Mouse (Mus musculus): Measurements from ENCODE around the gene Lamc2. TPM values are rescaled to one million over a fixed set of nuclear protein-coding genes. Genes with fewer than 3 reads are reported as not detected.
A peak's percentile ranks its signal among the peaks of the same experiment; 100 is the strongest.

Lamc2 gene
- total and polyA plus RNA-seq, 2 experiments, result 0.05 to 0.18 TPM

- H3K27me3 ChIP-seq (ENCODE audit: control insufficient read depth, insufficient read depth, low read length), result no peaks in the 10 kb centered on the region
- H3K4me3 ChIP-seq (ENCODE audit: insufficient read depth, low read depth, low read length), result no peak overlapping the region
- H3K36me3 ChIP-seq (ENCODE audit: control insufficient read depth, insufficient read depth, low read length), result no peaks in the 10 kb centered on the region
- H3K9ac ChIP-seq (ENCODE audit: low read depth, low read length), result no peak overlapping the region
- 18% methylated on average over 9 of the region's 9 CpGs for WGBS
- H3K4me1 ChIP-seq (ENCODE audit: control insufficient read depth, insufficient read depth, low read length), result no peaks in the 10 kb centered on the region
- H3K27ac ChIP-seq (replicated peaks; ENCODE audit: insufficient read depth, low read depth, low read length), result peak overlapping the region; percentile 8; the same call in 1 of the 2 replicates
- DNase-seq (ENCODE audit: extremely low read depth, low read depth, low spot score), result peak; percentile 33
- peak; percentile 54 for TF ChIP-seq CTCF (IDR thresholded peaks at IDR 0.05; ENCODE audit: low read depth, low read length)
- TF ChIP-seq POLR2A (IDR thresholded peaks at IDR 0.05; ENCODE audit: extremely low read depth, insufficient read depth, low read length), result no peak
- no peaks in the 10 kb centered on the region for H3K79me2 ChIP-seq (ENCODE audit: control insufficient read depth, insufficient read depth, low read length)
Measured at GRCm38 (mm10) chr1:153101327-153101880, 84.8 kb downstream of the Lamc2 start.

DNA sequence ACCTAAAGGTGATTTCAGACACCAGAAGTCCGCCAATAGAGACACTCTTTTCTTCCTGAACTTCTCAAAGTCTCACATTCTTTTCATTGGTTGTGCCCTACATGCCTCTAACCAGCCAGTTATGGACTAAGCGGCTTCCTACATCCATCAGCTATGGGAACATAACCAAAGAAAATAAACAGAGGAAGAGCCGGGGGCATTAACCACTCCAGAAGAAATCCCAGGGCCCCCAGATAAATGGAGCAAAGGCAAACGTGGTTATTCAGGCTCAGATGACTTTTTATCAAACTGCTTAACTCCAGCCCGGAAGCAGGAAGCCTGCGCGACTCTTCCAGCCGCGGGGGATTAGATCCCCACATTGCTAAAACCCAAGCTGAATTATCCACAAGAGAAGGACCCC is 85.3 kb downstream of the Lamc2 start:
- H3K27ac ChIP-seq (replicated peaks; ENCODE audit: insufficient read depth, low read depth, low read length), result peak overlapping the region; percentile 8; the same call in 1 of the 2 replicates
- TF ChIP-seq CTCF (IDR thresholded peaks at IDR 0.05; ENCODE audit: low read depth, low read length), result no peak
- TF ChIP-seq POLR2A (IDR thresholded peaks at IDR 0.05; ENCODE audit: extremely low read depth, insufficient read depth, low read length), result no peak
- 29% methylated on average over 9 of the region's 9 CpGs for WGBS

DNA sequence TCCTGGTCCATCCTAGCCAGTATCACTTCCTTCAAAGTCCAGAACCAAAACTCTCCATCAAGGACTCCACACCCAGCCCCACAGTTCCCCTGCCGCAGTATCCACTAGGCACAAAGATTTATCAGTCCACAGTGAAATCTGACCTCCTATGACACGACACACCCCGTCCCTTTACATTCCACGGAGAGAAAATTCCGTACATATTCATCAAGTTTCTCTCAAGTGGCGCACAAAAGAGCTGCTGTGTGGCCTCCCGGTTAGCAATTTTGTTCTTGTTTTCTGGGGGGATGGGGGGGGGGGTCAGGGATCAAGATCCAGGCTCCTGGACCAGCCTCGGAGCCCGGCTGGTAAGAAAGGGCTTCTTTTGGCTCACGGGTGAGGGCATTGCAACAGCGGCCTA is 87.7 kb downstream of the Lamc2 start:
- Histone ChIP-seq H3K79me2 (ENCODE audit: control insufficient read depth, insufficient read depth, low read length) (no peaks in the 10 kb centered on the region), H3K9ac (ENCODE audit: low read depth, low read length) (no peak overlapping the region), H3K4me3 (ENCODE audit: insufficient read depth, low read depth, low read length) (no peak overlapping the region), H3K27ac (replicated peaks; ENCODE audit: insufficient read depth, low read depth, low read length) (no peak overlapping the region), H3K4me1 (ENCODE audit: control insufficient read depth, insufficient read depth, low read length) (no peaks in the 10 kb centered on the region), H3K36me3 (ENCODE audit: control insufficient read depth, insufficient read depth, low read length) (no peaks in the 10 kb centered on the region), H3K27me3 (ENCODE audit: control insufficient read depth, insufficient read depth, low read length) (no peaks in the 10 kb centered on the region)
- 86% methylated on average over 11 of the region's 11 CpGs for WGBS
- no peak for DNase-seq (ENCODE audit: extremely low read depth, low read depth, low spot score)
- TF ChIP-seq CTCF (IDR thresholded peaks at IDR 0.05; ENCODE audit: low read depth, low read length) (no peak), POLR2A (IDR thresholded peaks at IDR 0.05; ENCODE audit: extremely low read depth, insufficient read depth, low read length) (no peak)

More for the DNA sequence above, 85.3 kb downstream of the Lamc2 start:
- Histone ChIP-seq H3K4me1 (ENCODE audit: control insufficient read depth, insufficient read depth, low read length) (no peaks in the 10 kb centered on the region), H3K9ac (ENCODE audit: low read depth, low read length) (no peak overlapping the region), H3K79me2 (ENCODE audit: control insufficient read depth, insufficient read depth, low read length) (no peaks in the 10 kb centered on the region), H3K4me3 (ENCODE audit: insufficient read depth, low read depth, low read length) (no peak overlapping the region), H3K36me3 (ENCODE audit: control insufficient read depth, insufficient read depth, low read length) (no peaks in the 10 kb centered on the region), H3K27me3 (ENCODE audit: control insufficient read depth, insufficient read depth, low read length) (no peaks in the 10 kb centered on the region)
- DNase-seq (ENCODE audit: extremely low read depth, low read depth, low spot score), result peak; percentile 10

- Histone ChIP-seq H3K36me3 (ENCODE audit: control insufficient read depth, insufficient read depth, low read length) (no peaks in the 10 kb centered on the region), H3K4me1 (ENCODE audit: control insufficient read depth, insufficient read depth, low read length) (no peaks in the 10 kb centered on the region), H3K9ac (ENCODE audit: low read depth, low read length) (no peak overlapping the region), H3K4me3 (ENCODE audit: insufficient read depth, low read depth, low read length) (no peak overlapping the region), H3K27ac (replicated peaks; ENCODE audit: insufficient read depth, low read depth, low read length) (no peak overlapping the region), H3K27me3 (ENCODE audit: control insufficient read depth, insufficient read depth, low read length) (no peaks in the 10 kb centered on the region), H3K79me2 (ENCODE audit: control insufficient read depth, insufficient read depth, low read length) (no peaks in the 10 kb centered on the region)
- no peak for DNase-seq (ENCODE audit: extremely low read depth, low read depth, low spot score)
- no peak for TF ChIP-seq CTCF (IDR thresholded peaks at IDR 0.05; ENCODE audit: low read depth, low read length)
- TF ChIP-seq POLR2A (IDR thresholded peaks at IDR 0.05; ENCODE audit: extremely low read depth, insufficient read depth, low read length), result no peak
- 90% methylated on average over 6 of the region's 6 CpGs for WGBS
Measured at GRCm38 (mm10) chr1:153097017-153097675, 89.1 kb downstream of the Lamc2 start.

DNA sequence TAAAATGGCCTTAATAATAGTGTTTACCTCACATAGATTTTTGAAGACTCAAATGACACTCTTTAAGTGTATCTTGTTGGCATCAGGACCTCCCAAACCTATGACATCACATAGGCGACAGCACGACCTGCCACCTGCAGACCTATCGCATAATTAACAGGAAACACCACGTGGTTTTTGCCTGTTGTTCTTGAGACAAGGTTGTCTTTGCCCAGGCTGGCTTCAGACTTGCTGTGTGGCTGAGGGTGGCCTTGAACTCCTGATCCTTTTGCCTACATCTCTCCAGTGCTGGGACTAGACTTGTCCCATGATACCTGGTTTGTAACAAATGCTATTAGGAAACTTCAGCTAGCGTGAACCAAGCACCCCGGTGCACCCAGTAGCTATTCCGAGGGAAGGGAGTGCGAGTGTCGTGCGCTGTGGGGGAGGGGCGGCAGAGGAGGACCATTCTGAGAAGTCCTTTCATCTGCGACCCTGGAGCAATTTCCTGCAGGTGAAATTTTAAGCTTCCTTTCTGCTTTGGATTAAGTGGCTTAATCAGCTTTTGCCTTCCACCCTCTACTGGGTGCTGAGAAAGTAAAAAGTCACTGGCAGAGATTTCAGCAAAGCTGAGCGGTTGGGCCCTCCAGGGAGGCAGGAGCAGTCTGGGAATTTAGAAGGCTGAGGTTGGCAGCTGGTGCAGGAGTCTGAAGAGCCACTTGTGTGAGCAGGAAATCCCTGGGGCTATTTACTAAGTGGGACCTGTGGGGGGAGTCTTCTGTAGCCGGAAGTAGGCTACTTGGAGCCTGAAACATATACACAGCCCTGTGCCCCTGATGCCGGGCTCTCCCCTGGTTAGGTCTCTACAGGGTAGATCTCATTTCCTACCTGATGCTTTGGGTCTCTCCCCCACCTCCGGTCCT is 90.2 kb downstream of the Lamc2 start:
- H3K27me3 ChIP-seq (ENCODE audit: control insufficient read depth, insufficient read depth, low read length), result no peaks in the 10 kb centered on the region
- no peak overlapping the region for H3K9ac ChIP-seq (ENCODE audit: low read depth, low read length)
- DNase-seq (ENCODE audit: extremely low read depth, low read depth, low spot score), result no peak
- no peak overlapping the region for H3K27ac ChIP-seq (replicated peaks; ENCODE audit: insufficient read depth, low read depth, low read length)
- H3K79me2 ChIP-seq (ENCODE audit: control insufficient read depth, insufficient read depth, low read length), result no peaks in the 10 kb centered on the region
- no peak for TF ChIP-seq CTCF (IDR thresholded peaks at IDR 0.05; ENCODE audit: low read depth, low read length)
- TF ChIP-seq POLR2A (IDR thresholded peaks at IDR 0.05; ENCODE audit: extremely low read depth, insufficient read depth, low read length), result no peak
- H3K4me3 ChIP-seq (ENCODE audit: insufficient read depth, low read depth, low read length), result no peak overlapping the region
- WGBS, result 33% methylated on average over 16 of the region's 16 CpGs
- H3K4me1 ChIP-seq (ENCODE audit: control insufficient read depth, insufficient read depth, low read length), result no peaks in the 10 kb centered on the region
- H3K36me3 ChIP-seq (ENCODE audit: control insufficient read depth, insufficient read depth, low read length), result no peaks in the 10 kb centered on the region
